Mouse (Mus musculus) natural killer cell, adult 2 months (primary cell): ENCODE measurements around the gene E2f4.
"Not testable (repeated sequence)": the region's sequence is repeated elsewhere in the genome, so short reads cannot be mapped to it uniquely, and the experiment has no call there.

Experiments
- DNase-seq, 2 experiments: peaks; one replicate each; pipeline ENCODE4 v3.0.0; 2022; ENCODE audit warnings: low spot score in 2 of 2

The E2f4 gene

GRCm38 (mm10) chr8:105269075-105269458 is 28.4 kb upstream of the E2f4 start:
- no peak for DNase-seq

DNA sequence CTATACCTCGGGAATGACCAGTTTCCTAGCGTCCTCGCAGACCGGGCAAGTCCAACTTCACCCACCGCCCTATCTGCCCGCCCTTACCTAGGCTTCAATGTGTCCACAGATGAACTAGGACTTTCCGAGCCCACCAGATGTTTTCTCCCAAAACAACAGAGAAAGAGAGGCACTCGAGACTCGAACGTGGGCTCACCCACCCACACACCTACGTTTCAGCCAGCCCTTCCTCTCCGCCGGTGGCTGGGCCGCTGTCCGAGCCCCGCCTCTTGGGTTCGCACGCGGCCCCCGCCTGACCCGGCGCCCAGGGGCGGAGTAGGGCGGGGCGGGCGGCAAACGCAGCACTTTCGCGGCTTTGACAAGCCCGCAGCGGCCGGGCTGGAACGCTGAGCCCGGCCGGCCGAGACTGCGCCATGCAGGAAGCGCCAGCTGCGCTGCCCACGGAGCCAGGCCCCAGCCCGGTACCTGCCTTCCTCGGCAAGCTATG is 28.0 kb upstream of the E2f4 start, which contains the start of gene Hsf4:
Hsf4 (plus strand) TSS at position 341 of the 487 bp plus-strand sequence.
- peak; percentile 37 to 49 for DNase-seq

- peak; percentile 48 to 55 for DNase-seq
Measured at GRCm38 (mm10) chr8:105270101-105270915, 27.2 kb upstream of the E2f4 start.

DNA sequence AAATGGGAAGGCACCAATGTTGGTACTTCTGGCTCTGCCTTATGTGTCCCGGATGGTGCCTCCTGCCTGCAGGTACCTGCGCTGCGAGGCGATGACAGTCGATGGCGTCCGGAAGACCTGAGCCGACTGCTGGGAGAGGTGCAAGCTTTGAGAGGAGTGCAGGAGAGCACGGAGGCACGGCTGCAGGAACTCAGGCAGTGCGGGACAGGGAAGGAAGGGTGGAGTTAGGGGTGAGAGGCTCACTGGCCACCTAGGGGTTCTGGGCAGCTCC is 26.6 kb upstream of the E2f4 start:
- no peak for DNase-seq

GRCm38 (mm10) chr8:105275387-105275786 is 22.1 kb upstream of the E2f4 start:
- DNase-seq: no peak

DNA sequence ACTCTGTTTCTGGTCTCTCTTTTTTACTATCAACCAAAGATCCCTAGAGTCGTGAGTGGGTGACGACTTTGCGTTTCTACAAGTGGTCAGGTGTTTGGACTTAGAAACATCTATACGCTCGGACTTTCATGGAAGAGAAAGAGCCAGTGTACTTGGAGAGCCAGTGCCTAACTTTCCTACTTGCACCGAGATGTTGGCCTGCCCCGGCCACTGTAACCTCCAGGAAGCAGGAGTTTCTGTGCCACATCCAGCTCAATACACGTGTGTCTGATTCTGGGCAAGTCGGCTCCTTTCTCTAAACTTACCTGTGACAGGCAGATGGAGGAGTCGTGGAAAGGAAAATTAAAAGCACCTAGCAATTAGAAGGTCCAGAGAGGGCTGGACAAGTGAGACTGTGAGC is 21.6 kb upstream of the E2f4 start, which contains the start of gene Nol3:
Nol3 (plus strand) TSS at position 301 of the 400 bp plus-strand sequence.
- no peak for DNase-seq

- no peak for DNase-seq
Measured at GRCm38 (mm10) chr8:105276292-105277120, 21.0 kb upstream of the E2f4 start.

GRCm38 (mm10) chr8:105278911-105279334 is 18.5 kb upstream of the E2f4 start:
- no peak for DNase-seq

DNA sequence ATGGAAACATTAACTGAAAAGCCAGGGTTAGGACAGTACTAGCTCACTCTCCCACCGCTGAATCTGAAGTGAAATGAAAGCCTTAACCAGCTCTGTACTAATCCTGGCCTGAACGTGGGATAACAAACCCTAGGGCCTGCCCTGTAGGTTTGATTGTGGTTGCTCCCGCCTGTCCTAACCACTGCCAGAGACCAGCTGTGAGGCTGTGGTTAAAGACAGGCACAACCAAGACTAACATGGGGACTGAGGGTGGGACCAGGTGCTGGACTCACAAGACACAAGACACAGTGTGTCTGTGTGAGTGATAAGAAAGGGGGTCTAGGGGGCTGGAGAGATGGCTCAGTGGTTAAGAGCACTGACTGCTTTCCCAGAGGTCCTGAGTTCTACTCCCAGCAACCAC is 16.9 kb upstream of the E2f4 start:
- DNase-seq: no peak

DNA sequence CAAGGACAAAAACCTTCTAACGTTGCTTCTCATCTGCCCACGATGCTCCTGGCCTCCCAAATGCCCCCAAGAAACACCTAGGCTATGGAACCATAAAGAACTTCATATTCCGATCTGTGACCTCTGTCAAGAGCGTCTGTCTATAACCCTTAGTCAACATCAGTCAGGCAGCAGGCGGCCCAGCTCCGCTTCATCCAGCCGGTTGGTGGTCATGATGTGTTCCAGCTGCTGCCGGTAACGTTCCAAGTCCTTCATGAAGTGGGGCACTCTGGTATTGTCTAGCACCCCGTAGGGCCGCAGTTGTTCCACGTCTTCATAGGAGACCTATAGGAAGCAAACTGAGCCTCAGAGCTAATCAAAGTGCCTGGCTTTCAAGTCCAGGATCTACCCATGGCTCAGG is 15.6 kb upstream of the E2f4 start:
- no peak for DNase-seq

DNA sequence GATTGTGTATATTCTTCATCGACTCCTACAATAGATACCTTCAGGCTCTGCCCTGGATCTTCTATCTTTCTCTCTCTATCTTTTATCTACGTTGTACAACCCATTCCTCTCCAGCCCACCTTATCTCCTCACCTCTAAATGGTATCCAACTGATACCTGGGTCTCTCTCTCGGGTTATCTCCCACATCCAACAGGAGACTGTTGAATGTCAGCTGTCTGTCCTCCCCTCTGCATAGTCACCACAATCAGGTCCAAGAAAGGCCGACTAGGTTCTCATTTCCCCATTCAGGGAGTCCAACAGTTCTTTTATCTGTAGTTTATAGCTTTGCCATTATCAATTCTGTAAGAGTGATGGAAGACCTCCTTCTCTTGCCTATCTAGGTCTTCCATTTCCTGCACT is 15.2 kb upstream of the E2f4 start:
- no peak for DNase-seq

GRCm38 (mm10) chr8:105283074-105283473 is 14.4 kb upstream of the E2f4 start:
- DNase-seq: no peak

GRCm38 (mm10) chr8:105285514-105285913 is 11.9 kb upstream of the E2f4 start:
- no peak for DNase-seq

- DNase-seq: no peak
Measured at GRCm38 (mm10) chr8:105286907-105287306, 10.6 kb upstream of the E2f4 start.

DNA sequence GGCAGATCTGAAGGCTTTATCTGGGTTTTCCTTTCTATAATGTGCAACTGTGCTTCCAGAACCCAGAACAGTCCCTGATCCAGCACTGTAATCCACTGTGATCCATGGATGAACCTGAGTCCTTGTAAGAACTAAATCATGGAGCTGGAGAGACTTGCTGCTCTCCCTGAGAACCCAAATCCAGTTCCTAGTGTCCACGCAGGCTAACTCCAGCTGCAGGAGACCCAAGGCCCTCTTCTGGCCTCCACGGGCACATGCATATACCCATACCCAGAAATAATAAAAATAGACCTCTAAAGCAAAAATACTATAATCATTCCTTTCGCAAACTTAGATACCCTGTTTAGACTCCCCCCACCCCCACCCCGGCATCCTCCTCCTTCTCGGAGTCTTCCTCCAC is 9.2 kb upstream of the E2f4 start:
- DNase-seq: no peak

GRCm38 (mm10) chr8:105288958-105289732 is 8.3 kb upstream of the E2f4 start:
- peak; percentile 89 to 95 for DNase-seq

GRCm38 (mm10) chr8:105289805-105290460 is 7.5 kb upstream of the E2f4 start, which contains the start of gene 4931428F04Rik:
TSS of gene 4931428F04Rik (minus strand) at chr8:105289864.
- DNase-seq: no peak

GRCm38 (mm10) chr8:105290554-105291314 is 6.7 kb upstream of the E2f4 start:
- peak; percentile 84 to 91 for DNase-seq

GRCm38 (mm10) chr8:105291364-105291763 is 6.1 kb upstream of the E2f4 start:
- not testable (repeated sequence) for DNase-seq

DNA sequence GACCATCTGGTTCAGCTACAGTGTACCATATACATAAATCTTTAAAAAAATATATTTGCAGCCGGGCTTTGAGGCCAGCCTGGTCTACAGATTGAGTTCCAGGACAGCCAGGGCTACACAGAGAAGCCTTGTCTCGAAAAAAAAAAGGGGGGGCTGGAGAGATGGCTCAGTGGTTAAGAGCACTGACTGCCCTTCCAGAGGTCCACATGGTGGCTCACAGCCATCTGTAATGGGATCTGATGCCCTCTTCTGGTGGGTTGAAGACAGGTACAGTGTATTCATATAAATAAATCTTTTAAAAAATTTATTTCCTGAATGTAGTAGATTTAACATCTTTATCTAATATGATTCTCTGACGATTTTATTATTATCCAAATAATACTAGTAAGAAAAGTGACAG is 5.7 kb upstream of the E2f4 start:
- DNase-seq: not testable (repeated sequence)

DNA sequence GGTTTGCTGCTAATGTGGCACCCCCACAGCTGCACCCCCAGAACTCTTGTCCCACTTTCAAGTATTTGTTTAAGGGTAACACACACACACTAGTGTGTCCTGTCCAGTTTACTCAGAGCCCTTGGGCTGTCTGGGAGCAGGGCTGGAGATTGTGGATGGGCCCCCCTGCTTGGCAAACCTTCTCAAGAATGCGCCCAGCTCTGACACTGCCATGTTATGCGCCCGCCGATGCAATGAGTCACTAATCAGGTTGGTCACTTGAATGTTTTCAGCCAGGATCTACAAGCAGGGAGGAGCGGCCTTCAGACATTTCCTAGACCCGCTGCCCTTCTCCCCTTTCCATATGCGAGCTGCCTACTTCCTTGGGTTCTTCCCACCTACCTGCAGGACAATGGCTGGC is 5.0 kb upstream of the E2f4 start:
- DNase-seq: no peak
